Mouse (Mus musculus): Measurements from ENCODE around the gene Gngt2. TPM values are rescaled to one million over a fixed set of nuclear protein-coding genes. Genes with fewer than 3 reads are reported as not detected.
A peak's percentile ranks its signal among the peaks of the same experiment; 100 is the strongest.

Gene Gngt2
- polyA plus RNA-seq, 1 experiment: 2.7 TPM

GRCm38 (mm10) chr11:95859468-95859855, 22.4 kb downstream of the Gngt2 start:
- Histone ChIP-seq H3K27me3 (ENCODE audit: control insufficient read depth, insufficient read depth, insufficient read length) (no peaks in the 10 kb centered on the region), H3ac (ENCODE audit: control insufficient read depth, insufficient read length, low read depth) (peak overlapping the region; percentile 56), H3K36me3 (ENCODE audit: control insufficient read depth, insufficient read depth) (no peaks in the 10 kb centered on the region), H3K4me3 (ENCODE audit: insufficient read depth, poor library complexity, severe bottlenecking) (peak overlapping the region; percentile 74), H3K79me3 (ENCODE audit: low read depth) (no peaks in the 10 kb centered on the region), H3K79me2 (ENCODE audit: control insufficient read depth, insufficient read depth) (no peaks in the 10 kb centered on the region)
- TF ChIP-seq FOSL1 (IDR thresholded peaks at IDR 0.05; ENCODE audit: insufficient read depth, low read length, poor library complexity, severe bottlenecking) (no peak), CTCF (IDR thresholded peaks at IDR 0.05; ENCODE audit: control insufficient read depth, insufficient read depth, insufficient read length) (no peak), MYOD1 (IDR thresholded peaks at IDR 0.05; ENCODE audit: control insufficient read depth, insufficient read length, low read depth) (peak; percentile 65), USF1 (IDR thresholded peaks at IDR 0.05; ENCODE audit: low read depth) (peak; percentile 45), MYOG (IDR thresholded peaks at IDR 0.05; ENCODE audit: control insufficient read depth, extremely low read depth, insufficient read length) (no peak), MAX (IDR thresholded peaks at IDR 0.05) (peak; percentile 97), CEBPB (IDR thresholded peaks at IDR 0.05; ENCODE audit: low read depth) (no peak)

- no peaks in the 10 kb centered on the region for H3K27me3 ChIP-seq (ENCODE audit: control insufficient read depth, insufficient read depth, insufficient read length)
- no peaks in the 10 kb centered on the region for H3K79me3 ChIP-seq (ENCODE audit: low read depth)
- TF ChIP-seq FOSL1 (IDR thresholded peaks at IDR 0.05; ENCODE audit: insufficient read depth, low read length, poor library complexity, severe bottlenecking) (no peak), USF1 (IDR thresholded peaks at IDR 0.05; ENCODE audit: low read depth) (no peak), CEBPB (IDR thresholded peaks at IDR 0.05; ENCODE audit: low read depth) (no peak), MYOG (IDR thresholded peaks at IDR 0.05; ENCODE audit: control insufficient read depth, extremely low read depth, insufficient read length) (no peak), MAX (IDR thresholded peaks at IDR 0.05) (no peak), MYOD1 (IDR thresholded peaks at IDR 0.05; ENCODE audit: control insufficient read depth, insufficient read length, low read depth) (no peak), CTCF (IDR thresholded peaks at IDR 0.05; ENCODE audit: control insufficient read depth, insufficient read depth, insufficient read length) (no peak)
- H3ac ChIP-seq (ENCODE audit: control insufficient read depth, insufficient read length, low read depth): peak overlapping the region; percentile 55
- no peaks in the 10 kb centered on the region for H3K36me3 ChIP-seq (ENCODE audit: control insufficient read depth, insufficient read depth)
- H3K79me2 ChIP-seq (ENCODE audit: control insufficient read depth, insufficient read depth): no peaks in the 10 kb centered on the region
- H3K4me3 ChIP-seq (ENCODE audit: insufficient read depth, poor library complexity, severe bottlenecking): peak overlapping the region; percentile 74
These were observed 23.1 kb downstream of the Gngt2 start for GRCm38 (mm10) chr11:95860071-95860490.

GRCm38 (mm10) chr11:95861397-95861796, 24.4 kb downstream of the Gngt2 start:
- Histone ChIP-seq H3K36me3 (ENCODE audit: control insufficient read depth, insufficient read depth) (no peaks in the 10 kb centered on the region), H3K79me2 (ENCODE audit: control insufficient read depth, insufficient read depth) (no peaks in the 10 kb centered on the region), H3ac (ENCODE audit: control insufficient read depth, insufficient read length, low read depth) (no peak overlapping the region)

GRCm38 (mm10) chr11:95869442-95869841, 32.4 kb downstream of the Gngt2 start:
- Histone ChIP-seq H3K79me2 (ENCODE audit: control insufficient read depth, insufficient read depth) (no peaks in the 10 kb centered on the region), H3K27me3 (ENCODE audit: control insufficient read depth, insufficient read depth, insufficient read length) (no peaks in the 10 kb centered on the region), H3K79me3 (ENCODE audit: low read depth) (no peaks in the 10 kb centered on the region), H3K36me3 (ENCODE audit: control insufficient read depth, insufficient read depth) (no peaks in the 10 kb centered on the region), H3ac (ENCODE audit: control insufficient read depth, insufficient read length, low read depth) (no peak overlapping the region), H3K4me3 (ENCODE audit: insufficient read depth, poor library complexity, severe bottlenecking) (no peak overlapping the region)
- TF ChIP-seq MYOD1 (IDR thresholded peaks at IDR 0.05; ENCODE audit: control insufficient read depth, insufficient read length, low read depth) (no peak), FOSL1 (IDR thresholded peaks at IDR 0.05; ENCODE audit: insufficient read depth, low read length, poor library complexity, severe bottlenecking) (no peak), USF1 (IDR thresholded peaks at IDR 0.05; ENCODE audit: low read depth) (no peak), CTCF (IDR thresholded peaks at IDR 0.05; ENCODE audit: control insufficient read depth, insufficient read depth, insufficient read length) (no peak)

More at GRCm38 (mm10) chr11:95861397-95861796, 24.4 kb downstream of the Gngt2 start:
- no peak overlapping the region for H3K4me3 ChIP-seq (ENCODE audit: insufficient read depth, poor library complexity, severe bottlenecking)
- H3K79me3 ChIP-seq (ENCODE audit: low read depth): no peaks in the 10 kb centered on the region
- no peaks in the 10 kb centered on the region for H3K27me3 ChIP-seq (ENCODE audit: control insufficient read depth, insufficient read depth, insufficient read length)
- TF ChIP-seq MAX (IDR thresholded peaks at IDR 0.05) (no peak), FOSL1 (IDR thresholded peaks at IDR 0.05; ENCODE audit: insufficient read depth, low read length, poor library complexity, severe bottlenecking) (no peak), CTCF (IDR thresholded peaks at IDR 0.05; ENCODE audit: control insufficient read depth, insufficient read depth, insufficient read length) (no peak), CEBPB (IDR thresholded peaks at IDR 0.05; ENCODE audit: low read depth) (no peak), USF1 (IDR thresholded peaks at IDR 0.05; ENCODE audit: low read depth) (no peak), MYOD1 (IDR thresholded peaks at IDR 0.05; ENCODE audit: control insufficient read depth, insufficient read length, low read depth) (no peak), MYOG (IDR thresholded peaks at IDR 0.05; ENCODE audit: control insufficient read depth, extremely low read depth, insufficient read length) (no peak)

GRCm38 (mm10) chr11:95869918-95870470, 33.0 kb downstream of the Gngt2 start:
- Histone ChIP-seq H3K79me2 (ENCODE audit: control insufficient read depth, insufficient read depth) (no peaks in the 10 kb centered on the region), H3K27me3 (ENCODE audit: control insufficient read depth, insufficient read depth, insufficient read length) (no peaks in the 10 kb centered on the region), H3K4me3 (ENCODE audit: insufficient read depth, poor library complexity, severe bottlenecking) (no peak overlapping the region), H3K79me3 (ENCODE audit: low read depth) (no peaks in the 10 kb centered on the region), H3ac (ENCODE audit: control insufficient read depth, insufficient read length, low read depth) (no peak overlapping the region), H3K36me3 (ENCODE audit: control insufficient read depth, insufficient read depth) (no peaks in the 10 kb centered on the region)
- TF ChIP-seq FOSL1 (IDR thresholded peaks at IDR 0.05; ENCODE audit: insufficient read depth, low read length, poor library complexity, severe bottlenecking): no peak
- TF ChIP-seq CTCF (IDR thresholded peaks at IDR 0.05; ENCODE audit: control insufficient read depth, insufficient read depth, insufficient read length): no peak
- TF ChIP-seq MYOD1 (IDR thresholded peaks at IDR 0.05; ENCODE audit: control insufficient read depth, insufficient read length, low read depth): no peak
- TF ChIP-seq MAX (IDR thresholded peaks at IDR 0.05): no peak
- TF ChIP-seq MYOG (IDR thresholded peaks at IDR 0.05; ENCODE audit: control insufficient read depth, extremely low read depth, insufficient read length): no peak
- no peak for TF ChIP-seq CEBPB (IDR thresholded peaks at IDR 0.05; ENCODE audit: low read depth)
- no peak for TF ChIP-seq USF1 (IDR thresholded peaks at IDR 0.05; ENCODE audit: low read depth)

Data from C2C12 (cell line).